Mouse (Mus musculus): ENCODE data around the gene Trim2. TPM values are rescaled to one million over a fixed set of nuclear protein-coding genes. Genes with fewer than 3 reads are reported as not detected.

Gene Trim2
- polyA plus RNA-seq, 2 experiments = 17.4 to 28.1 TPM

DNA sequence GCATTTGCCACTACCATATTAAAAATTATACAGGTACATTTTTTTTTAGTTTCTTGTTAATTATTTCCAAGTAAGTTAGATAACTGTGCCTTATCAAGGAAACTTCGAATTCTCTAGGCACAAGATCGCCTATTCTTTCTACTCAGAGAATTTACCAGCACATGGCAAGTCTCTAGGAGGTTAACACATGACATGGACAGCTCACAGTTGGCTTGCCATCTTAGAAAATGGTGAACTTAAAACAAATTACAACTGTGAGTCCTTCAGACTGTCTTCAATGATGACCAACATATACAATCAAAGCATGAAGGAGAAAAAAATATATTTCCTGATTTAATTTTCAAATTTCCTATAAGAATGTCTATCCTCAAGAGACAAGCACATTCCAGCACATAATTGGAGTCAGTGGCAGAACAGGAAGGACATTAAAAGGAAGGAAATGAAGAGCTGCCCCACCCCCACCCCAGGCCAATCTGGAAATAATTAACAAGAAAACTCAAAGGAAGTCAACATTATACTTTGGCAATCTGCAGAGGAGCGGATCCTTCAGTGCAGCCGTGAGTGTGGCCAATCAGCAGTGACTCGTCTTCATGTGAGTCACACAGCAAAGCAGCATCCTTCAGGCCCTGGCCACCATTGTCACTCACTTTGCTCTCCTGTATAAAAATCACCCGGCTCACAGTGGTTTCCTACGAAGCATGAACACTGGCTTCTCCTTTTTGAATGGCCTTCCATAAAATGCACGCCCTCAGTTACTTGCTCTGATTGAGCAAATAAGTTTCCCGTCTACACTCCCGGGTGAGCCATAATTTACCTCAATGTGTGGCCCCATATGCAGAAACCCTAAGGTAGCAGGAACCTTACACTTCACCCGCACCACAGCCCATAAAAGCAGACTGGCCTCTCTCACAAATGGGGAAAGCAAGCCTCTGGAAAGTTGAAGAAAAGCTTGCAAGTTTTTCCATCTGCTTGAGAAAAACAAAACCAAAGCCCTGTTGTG, 177.5 kb downstream of the Trim2 start:
- Histone ChIP-seq H3K27ac (replicated peaks; ENCODE audit: low read depth, low read length) (no peak overlapping the region; the same call in 1 of the 2 replicates), H3K4me1 (ENCODE audit: control insufficient read depth, insufficient read depth, low read length) (peaks cover 12% of the 10 kb centered on the region), H3K4me3 (replicated peaks; ENCODE audit: low read length) (no peak overlapping the region), H3K4me2 (replicated peaks; ENCODE audit: low read depth, low read length, severe bottlenecking) (no peak overlapping the region), H3K27me3 (ENCODE audit: control insufficient read depth, insufficient read depth, low read length) (no peaks in the 10 kb centered on the region), H3K9ac (ENCODE audit: low read depth, low read length, severe bottlenecking) (no peak overlapping the region), H3K36me3 (ENCODE audit: control insufficient read depth, insufficient read depth, low read length) (no peaks in the 10 kb centered on the region), H3K9me3 (ENCODE audit: control insufficient read depth, low read length) (no peaks in the 10 kb centered on the region)
- peak; percentile 40 for DNase-seq (ENCODE audit: low spot score)
- 23% methylated on average over 11 of the region's 11 CpGs for WGBS
- TF ChIP-seq POLR2A (IDR thresholded peaks at IDR 0.05; ENCODE audit: borderline replicate concordance, extremely low read depth, insufficient read depth, insufficient read length) = no peak
- ATAC-seq (ENCODE audit: low FRiP score, low read depth) = no peak; the same call in 1 of the 2 replicates

DNA sequence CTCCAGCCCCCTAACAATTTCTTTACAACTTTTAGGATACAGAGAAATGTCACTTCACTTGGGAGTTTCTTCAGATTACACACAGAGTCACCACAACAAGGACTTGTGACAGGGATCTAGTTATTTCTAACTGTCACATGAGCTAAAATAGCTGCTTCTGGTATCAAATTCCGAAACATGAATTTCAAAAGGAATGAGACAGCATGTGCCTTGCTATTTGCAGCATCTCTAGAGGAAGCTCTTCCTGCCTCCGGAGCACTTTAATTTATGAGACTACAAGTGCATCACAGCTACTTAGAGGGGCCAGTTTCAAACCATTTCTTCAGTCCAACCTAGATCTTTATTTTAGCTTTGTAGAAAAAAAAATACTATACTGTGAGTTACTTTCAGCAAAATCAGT, 179.2 kb downstream of the Trim2 start:
- DNase-seq (ENCODE audit: low spot score) (no peak), ATAC-seq (ENCODE audit: low FRiP score, low read depth) (no peak)
- Histone ChIP-seq H3K4me2 (replicated peaks; ENCODE audit: low read depth, low read length, severe bottlenecking) (no peak overlapping the region), H3K27me3 (ENCODE audit: control insufficient read depth, insufficient read depth, low read length) (no peaks in the 10 kb centered on the region), H3K9me3 (ENCODE audit: control insufficient read depth, low read length) (no peaks in the 10 kb centered on the region), H3K9ac (ENCODE audit: low read depth, low read length, severe bottlenecking) (no peak overlapping the region), H3K27ac (replicated peaks; ENCODE audit: low read depth, low read length) (no peak overlapping the region), H3K4me1 (ENCODE audit: control insufficient read depth, insufficient read depth, low read length) (peaks cover 12% of the 10 kb centered on the region), H3K36me3 (ENCODE audit: control insufficient read depth, insufficient read depth, low read length) (no peaks in the 10 kb centered on the region), H3K4me3 (replicated peaks; ENCODE audit: low read length) (no peak overlapping the region)
- WGBS = 70% methylated on average over 2 of the region's 2 CpGs
- no peak for TF ChIP-seq POLR2A (IDR thresholded peaks at IDR 0.05; ENCODE audit: borderline replicate concordance, extremely low read depth, insufficient read depth, insufficient read length)

DNA sequence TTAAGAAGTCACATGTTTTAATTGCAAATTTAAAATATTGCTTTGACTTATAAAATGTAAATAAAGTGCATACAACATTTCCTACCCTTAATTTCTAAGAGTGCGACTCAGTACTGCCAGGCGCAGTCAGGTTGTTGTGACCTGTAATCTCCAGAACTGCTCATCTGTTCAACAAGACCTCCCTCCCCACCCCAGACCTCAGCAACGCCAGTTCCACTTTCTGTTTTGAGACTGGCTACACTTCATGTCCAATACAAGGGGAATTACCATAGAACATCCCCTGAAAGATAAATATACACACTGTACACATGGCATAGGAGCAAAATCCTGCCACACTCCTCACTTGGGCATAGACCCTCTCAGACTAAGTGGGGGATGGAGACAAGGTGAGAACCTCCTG, 180.0 kb downstream of the Trim2 start:
- 80% methylated on average over 3 of the region's 3 CpGs for WGBS
- no peaks in the 10 kb centered on the region for H3K36me3 ChIP-seq (ENCODE audit: control insufficient read depth, insufficient read depth, low read length)
- H3K9ac ChIP-seq (ENCODE audit: low read depth, low read length, severe bottlenecking) = no peak overlapping the region
- no peaks in the 10 kb centered on the region for H3K27me3 ChIP-seq (ENCODE audit: control insufficient read depth, insufficient read depth, low read length)
- TF ChIP-seq POLR2A (IDR thresholded peaks at IDR 0.05; ENCODE audit: borderline replicate concordance, extremely low read depth, insufficient read depth, insufficient read length) = no peak
- no peak overlapping the region for H3K4me2 ChIP-seq (replicated peaks; ENCODE audit: low read depth, low read length, severe bottlenecking)
- H3K4me1 ChIP-seq (ENCODE audit: control insufficient read depth, insufficient read depth, low read length) = peaks cover 12% of the 10 kb centered on the region
- no peak overlapping the region for H3K27ac ChIP-seq (replicated peaks; ENCODE audit: low read depth, low read length)
- H3K4me3 ChIP-seq (replicated peaks; ENCODE audit: low read length) = no peak overlapping the region
- ATAC-seq (ENCODE audit: low FRiP score, low read depth) (no peak), DNase-seq (ENCODE audit: low spot score) (no peak)
- H3K9me3 ChIP-seq (ENCODE audit: control insufficient read depth, low read length) = no peaks in the 10 kb centered on the region

DNA sequence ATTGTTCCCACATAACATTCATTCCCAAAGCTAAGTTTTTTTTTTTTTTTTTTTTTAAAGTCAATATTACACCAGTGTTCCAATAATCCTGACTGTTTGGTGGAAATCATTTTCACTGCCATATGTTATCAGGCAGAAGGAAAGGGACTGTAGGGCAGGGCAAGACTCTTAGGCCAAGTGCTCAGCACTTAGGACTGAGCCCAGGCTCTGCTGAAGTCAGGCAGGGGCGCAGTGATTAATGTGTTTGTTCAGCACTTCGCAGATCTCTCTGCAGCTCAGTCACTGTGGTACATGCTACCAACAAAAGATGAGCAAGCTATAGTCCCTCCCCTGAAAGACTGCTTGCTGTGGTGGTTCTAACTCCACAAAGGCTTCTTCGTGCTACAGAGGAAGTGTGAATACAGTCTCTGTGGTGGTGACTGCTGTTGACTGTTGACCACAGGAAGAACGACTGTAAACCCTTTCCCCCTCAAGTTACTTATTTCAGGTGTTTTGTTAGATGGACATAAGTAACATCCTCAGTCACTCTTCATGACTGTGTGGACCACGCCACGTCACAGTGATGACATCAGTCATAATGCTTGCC, 180.9 kb downstream of the Trim2 start:
- Histone ChIP-seq H3K36me3 (ENCODE audit: control insufficient read depth, insufficient read depth, low read length) (no peaks in the 10 kb centered on the region), H3K27ac (replicated peaks; ENCODE audit: low read depth, low read length) (no peak overlapping the region), H3K4me2 (replicated peaks; ENCODE audit: low read depth, low read length, severe bottlenecking) (no peak overlapping the region), H3K9me3 (ENCODE audit: control insufficient read depth, low read length) (no peaks in the 10 kb centered on the region), H3K27me3 (ENCODE audit: control insufficient read depth, insufficient read depth, low read length) (no peaks in the 10 kb centered on the region), H3K9ac (ENCODE audit: low read depth, low read length, severe bottlenecking) (no peak overlapping the region), H3K4me3 (replicated peaks; ENCODE audit: low read length) (no peak overlapping the region), H3K4me1 (ENCODE audit: control insufficient read depth, insufficient read depth, low read length) (peaks cover 12% of the 10 kb centered on the region)
- DNase-seq (ENCODE audit: low spot score) (no peak), ATAC-seq (ENCODE audit: low FRiP score, low read depth) (no peak)
- WGBS = 81% methylated on average over 6 of the region's 6 CpGs
- TF ChIP-seq POLR2A (IDR thresholded peaks at IDR 0.05; ENCODE audit: borderline replicate concordance, extremely low read depth, insufficient read depth, insufficient read length) = no peak

DNA sequence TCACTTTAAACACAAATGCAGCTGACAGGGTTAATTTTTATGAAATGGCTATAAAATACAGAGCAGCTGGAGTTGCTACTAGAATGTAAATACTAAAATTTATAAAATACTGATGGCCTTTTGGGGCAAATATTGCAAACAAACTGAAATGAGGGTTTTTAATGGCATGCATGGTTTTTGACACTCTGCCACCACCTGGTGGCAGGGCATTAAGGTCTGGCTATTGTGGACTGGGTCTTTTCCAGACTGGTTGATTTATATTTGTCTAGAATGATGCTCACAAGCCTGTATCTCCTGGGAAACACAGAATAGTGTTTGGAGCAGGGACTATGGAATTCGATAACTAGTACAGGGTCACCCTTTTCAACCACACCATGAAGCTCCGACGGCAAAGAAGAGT, 183.2 kb downstream of the Trim2 start:
- WGBS = 62% methylated on average over 3 of the region's 3 CpGs
- ATAC-seq (ENCODE audit: low FRiP score, low read depth) (no peak), DNase-seq (ENCODE audit: low spot score) (no peak)
- H3K27me3 ChIP-seq (ENCODE audit: control insufficient read depth, insufficient read depth, low read length) = no peaks in the 10 kb centered on the region
- H3K9me3 ChIP-seq (ENCODE audit: control insufficient read depth, low read length) = no peaks in the 10 kb centered on the region
- H3K36me3 ChIP-seq (ENCODE audit: control insufficient read depth, insufficient read depth, low read length) = no peaks in the 10 kb centered on the region
- TF ChIP-seq POLR2A (IDR thresholded peaks at IDR 0.05; ENCODE audit: borderline replicate concordance, extremely low read depth, insufficient read depth, insufficient read length) = no peak
- no peak overlapping the region for H3K27ac ChIP-seq (replicated peaks; ENCODE audit: low read depth, low read length)
- H3K4me2 ChIP-seq (replicated peaks; ENCODE audit: low read depth, low read length, severe bottlenecking) = no peak overlapping the region
- H3K4me1 ChIP-seq (ENCODE audit: control insufficient read depth, insufficient read depth, low read length) = no peaks in the 10 kb centered on the region
- no peak overlapping the region for H3K9ac ChIP-seq (ENCODE audit: low read depth, low read length, severe bottlenecking)
- no peak overlapping the region for H3K4me3 ChIP-seq (replicated peaks; ENCODE audit: low read length)

Data from limb, embryonic 14.5 days (tissue).